Comparison of ENCODE assay signal across 11 mouse cellular contexts in the genomic region with DNA sequence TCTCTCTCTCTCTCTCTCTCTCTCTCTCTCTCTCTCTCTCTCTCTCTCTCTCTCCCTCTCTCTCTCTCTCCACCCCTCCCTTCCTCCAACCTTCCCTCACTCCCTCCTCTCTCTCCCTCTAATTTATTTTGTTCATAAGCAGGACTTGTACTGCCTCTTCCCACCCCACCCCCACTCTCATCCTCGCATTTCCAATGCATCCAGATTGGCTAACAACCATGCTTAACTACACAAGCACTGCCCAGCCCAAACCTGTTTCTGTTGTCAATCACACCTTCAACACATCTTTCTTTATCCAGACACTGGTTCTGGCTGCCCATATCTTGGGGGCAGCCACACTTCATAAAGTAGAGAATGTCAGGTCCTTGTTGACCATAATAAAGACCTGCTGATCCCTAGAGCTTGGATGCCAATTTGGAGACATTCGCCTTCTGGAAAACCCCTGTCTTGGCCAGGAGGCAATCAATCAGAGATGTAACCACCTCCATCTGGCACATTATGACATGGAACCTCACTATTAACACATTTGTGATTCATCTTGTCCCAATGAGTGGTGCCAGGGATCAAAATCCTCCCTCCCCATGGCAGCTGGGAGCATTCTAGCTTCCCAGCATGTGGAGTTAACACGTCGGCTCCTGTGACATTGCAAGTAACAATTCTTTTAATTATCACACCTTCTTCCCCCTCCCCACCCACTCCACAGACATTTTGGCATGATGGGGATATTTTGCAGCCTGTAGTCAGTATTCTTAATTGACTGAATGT.
A peak's percentile ranks its signal among the peaks of the same experiment; 100 is the strongest.
DNase-seq lines count a peak whose midpoint lies in the region; ATAC-seq and TF ChIP-seq lines count a peak whose summit lies in the region.
"Had no signal": no experiment of that assay in that cellular context is flagged by ENCODE, and none has a peak within 500 bp of the region (broad histone marks: within the 10 kb centered on the region; RNA-seq: fewer than 3 reads in every experiment).

No protein-coding gene starts in this region.

- DNase-seq in brain, embryonic 18.5 days (ENCODE audit: low read depth, low spot score), result peak; percentile 45
- DNase-seq in cerebellum, postnatal 10 days, result peak; percentile 71 to 72
- no peak for DNase-seq in liver, postnatal 0 days
- no peak for DNase-seq in adrenal gland, adult (ENCODE audit: inconsistent age in 2 of 2, low spot score in 1 of 2)
- DNase-seq: gastrocnemius, postnatal 10 days; lung, postnatal 14 days had no signal

- no peak overlapping the region for H3K4me3 ChIP-seq in hindbrain, embryonic 13.5 days
- H3K4me3 ChIP-seq in midbrain, embryonic 13.5 days (replicated peaks), result no peak overlapping the region
- no peak overlapping the region for H3K4me3 ChIP-seq in liver, postnatal 0 days (ENCODE audit: low read depth, low read length)
- H3K4me3 ChIP-seq: embryonic facial prominence, embryonic 13.5 days had no signal

- H3K4me2 ChIP-seq in hindbrain, embryonic 13.5 days, result peak overlapping the region; percentile 27; the same call in 1 of the 2 replicates
- H3K4me2 ChIP-seq in midbrain, embryonic 13.5 days (replicated peaks), result no peak overlapping the region
- H3K4me2 ChIP-seq in liver, postnatal 0 days (ENCODE audit: low read depth, low read length), result no peak overlapping the region
- H3K4me2 ChIP-seq: embryonic facial prominence, embryonic 13.5 days had no signal

- H3K27ac ChIP-seq in hindbrain, embryonic 13.5 days, result peak overlapping the region; percentile 85
- H3K27ac ChIP-seq in midbrain, embryonic 13.5 days, result peak overlapping the region; percentile 75
- no peak overlapping the region for H3K27ac ChIP-seq in liver, postnatal 0 days (ENCODE audit: low read depth)
- H3K27ac ChIP-seq: embryonic facial prominence, embryonic 13.5 days; kidney, postnatal 0 days had no signal

- peaks cover 19% of the 10 kb centered on the region for H3K4me1 ChIP-seq in hindbrain, embryonic 13.5 days (replicated peaks)
- peaks cover 13% of the 10 kb centered on the region for H3K4me1 ChIP-seq in midbrain, embryonic 13.5 days (replicated peaks)
- H3K4me1 ChIP-seq in liver, postnatal 0 days (ENCODE audit: insufficient read depth), result no peaks in the 10 kb centered on the region
- H3K4me1 ChIP-seq: embryonic facial prominence, embryonic 13.5 days had no signal

- 52% methylated on average over 4 of the region's 4 CpGs for WGBS in hindbrain, embryonic 13.5 days
- 67% methylated on average over 4 of the region's 4 CpGs for WGBS in midbrain, embryonic 13.5 days
- WGBS in liver, postnatal 0 days (ENCODE audit: insufficient replicate concordance), result 72% methylated on average over 4 of the region's 4 CpGs

- no peak for TF ChIP-seq EP300 in liver, postnatal 0 days (IDR thresholded peaks at IDR 0.05; ENCODE audit: low read depth)

- H3K9ac ChIP-seq in hindbrain, embryonic 13.5 days, result no peak overlapping the region
- H3K9ac ChIP-seq in midbrain, embryonic 13.5 days (replicated peaks), result no peak overlapping the region
- H3K9ac ChIP-seq in liver, postnatal 0 days (replicated peaks), result no peak overlapping the region
- H3K9ac ChIP-seq: embryonic facial prominence, embryonic 13.5 days had no signal

- no peaks in the 10 kb centered on the region for H3K36me3 ChIP-seq in hindbrain, embryonic 13.5 days
- no peaks in the 10 kb centered on the region for H3K36me3 ChIP-seq in midbrain, embryonic 13.5 days
- no peaks in the 10 kb centered on the region for H3K36me3 ChIP-seq in liver, postnatal 0 days (replicated peaks; ENCODE audit: insufficient read depth, low read length)
- H3K36me3 ChIP-seq: embryonic facial prominence, embryonic 13.5 days had no signal

- H3K27me3 ChIP-seq in hindbrain, embryonic 13.5 days, result no peaks in the 10 kb centered on the region
- H3K27me3 ChIP-seq in midbrain, embryonic 13.5 days, result no peaks in the 10 kb centered on the region
- no peaks in the 10 kb centered on the region for H3K27me3 ChIP-seq in liver, postnatal 0 days (ENCODE audit: insufficient read depth, low read length)
- H3K27me3 ChIP-seq: embryonic facial prominence, embryonic 13.5 days had no signal

- peak; percentile 70 for ATAC-seq in hindbrain, embryonic 13.5 days (ENCODE audit: low FRiP score)
- peak; percentile 69 for ATAC-seq in midbrain, embryonic 13.5 days
- ATAC-seq in liver, postnatal 0 days, result no peak
- ATAC-seq in inflammation-experienced regulatory T-cells, adult 6 months, result no peak

- TF ChIP-seq CTCF in liver, postnatal 0 days (IDR thresholded peaks at IDR 0.05; ENCODE audit: low read depth), result no peak

- H3K9me3 ChIP-seq in hindbrain, embryonic 13.5 days, result no peaks in the 10 kb centered on the region
- H3K9me3 ChIP-seq in midbrain, embryonic 13.5 days, result no peaks in the 10 kb centered on the region
- no peaks in the 10 kb centered on the region for H3K9me3 ChIP-seq in liver, postnatal 0 days (ENCODE audit: low read length)
- H3K9me3 ChIP-seq: embryonic facial prominence, embryonic 13.5 days had no signal

Comparison
In these comparisons a context has a peak if more than half of its experiments do, and no peak if none do; other contexts are left out.
1. DNase-seq: peak in brain, embryonic 18.5 days (single experiment) and cerebellum, postnatal 10 days (2 of 2); none in liver, postnatal 0 days (single experiment) and adrenal gland, adult (0 of 2).
2. ATAC-seq: peak in hindbrain, embryonic 13.5 days (single experiment) and midbrain, embryonic 13.5 days (single experiment); none in liver, postnatal 0 days (single experiment) and inflammation-experienced regulatory T-cells, adult 6 months (single experiment).